In the genomic region with DNA sequence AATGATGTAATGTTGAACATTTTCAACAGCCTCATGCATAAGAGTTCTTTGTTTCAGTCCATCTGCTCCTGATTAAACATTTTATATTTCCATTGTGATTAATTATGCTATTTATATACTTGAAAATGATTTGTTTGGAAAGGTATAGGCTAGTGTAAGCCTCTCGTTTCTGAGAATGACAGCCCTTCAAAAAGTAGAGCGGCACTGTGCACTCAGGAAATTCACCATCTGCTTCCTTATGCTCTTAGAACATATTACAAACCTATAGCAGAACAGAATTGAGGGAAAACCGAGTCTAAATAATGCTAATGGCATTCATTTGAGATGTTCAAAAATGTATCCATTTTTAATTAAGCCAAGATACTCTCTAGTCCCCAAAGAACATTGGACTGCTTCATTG, we compare ENCODE assay signal across 18 mouse cellular contexts.
"Had no signal": no experiment of that assay in that cellular context is flagged by ENCODE, and none has a peak within 500 bp of the region (broad histone marks: within the 10 kb centered on the region; RNA-seq: fewer than 3 reads in every experiment).

No protein-coding gene starts in this region.

- DNase-seq: kidney, adult 2 months; kidney, postnatal 14 days; left cerebral cortex, postnatal 4 days; lung, adult 2 months; lung, postnatal 4 days; midbrain, embryonic 14.5 days; right cerebral cortex, postnatal 4 days; spleen, adult 18-20 months; thymus, adult 2 months; thymus, postnatal 25 days had no signal

- H3K36me3 ChIP-seq: kidney, embryonic 15.5 days; liver, embryonic 15.5 days; midbrain, embryonic 10.5 days; neural tube, embryonic 15.5 days; stomach, embryonic 15.5 days had no signal

- H3K9ac ChIP-seq: kidney, embryonic 15.5 days; liver, embryonic 15.5 days; neural tube, embryonic 15.5 days; stomach, embryonic 15.5 days had no signal

- H3K27ac ChIP-seq: kidney, embryonic 15.5 days; liver, embryonic 15.5 days; midbrain, embryonic 10.5 days; neural tube, embryonic 15.5 days; stomach, embryonic 15.5 days had no signal

- H3K4me1 ChIP-seq: liver, embryonic 15.5 days had no signal

- ATAC-seq: lung, postnatal 0 days had no signal

- H3K9me3 ChIP-seq: kidney, embryonic 15.5 days; liver, embryonic 15.5 days; midbrain, embryonic 10.5 days; neural tube, embryonic 15.5 days; stomach, embryonic 15.5 days had no signal

- H3K27me3 ChIP-seq: kidney, embryonic 15.5 days; liver, embryonic 15.5 days; neural tube, embryonic 15.5 days; stomach, embryonic 15.5 days had no signal

- H3K4me2 ChIP-seq: kidney, embryonic 15.5 days; liver, embryonic 11.5 days; liver, embryonic 15.5 days; neural tube, embryonic 15.5 days; stomach, embryonic 15.5 days had no signal

- H3K4me3 ChIP-seq: kidney, embryonic 15.5 days; liver, embryonic 15.5 days; midbrain, embryonic 10.5 days; myocyte; neural tube, embryonic 15.5 days; stomach, embryonic 15.5 days had no signal
